Mouse (Mus musculus): ENCODE results near the gene Rrp1. TPM values are rescaled to one million over a fixed set of nuclear protein-coding genes. Genes with fewer than 3 reads are reported as not detected.

Gene Rrp1
- polyA plus RNA-seq, 1 experiment from 2014 or later = 328 TPM

DNA sequence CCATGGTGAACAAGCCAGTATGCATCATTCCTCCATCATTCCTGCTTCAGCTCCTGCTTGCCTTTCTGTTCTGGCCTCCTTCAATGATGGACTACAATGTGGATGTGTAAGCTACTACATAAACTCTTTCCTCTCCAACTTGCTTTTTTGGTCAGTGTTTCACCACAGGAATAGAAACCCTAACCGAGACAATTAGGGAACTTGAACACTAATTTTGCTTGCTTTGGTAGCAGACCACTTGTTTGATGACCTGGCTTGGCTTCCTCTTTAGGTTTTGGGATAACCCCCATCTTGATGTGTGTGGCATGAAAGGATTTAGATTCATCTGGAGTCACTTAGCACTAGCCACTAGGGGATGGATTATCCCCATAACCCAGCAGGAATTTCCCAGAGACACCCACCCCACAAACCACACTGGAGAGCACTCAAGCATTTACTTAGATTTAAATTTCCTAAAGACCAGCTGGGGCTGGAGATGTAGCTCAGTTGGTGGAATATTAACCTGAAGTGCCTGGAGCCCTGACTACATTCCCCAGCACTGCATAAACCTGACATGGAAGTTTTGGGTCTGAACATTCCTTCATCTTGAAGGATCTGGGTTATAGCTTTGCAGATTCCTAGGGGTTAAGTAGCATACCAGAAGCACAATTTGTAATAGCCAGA is 56.8 kb downstream of the Rrp1 start:
- ATAC-seq (ENCODE audit: low FRiP score, low TSS enrichment) = peak; percentile 72
- no peak overlapping the region for H3K4me3 ChIP-seq (ENCODE audit: low read length)
- peak overlapping the region; percentile 91 for H3K27ac ChIP-seq (ENCODE audit: low read length)
- no peaks in the 10 kb centered on the region for H3K9me3 ChIP-seq (ENCODE audit: low read length)
- H3K36me3 ChIP-seq (ENCODE audit: insufficient read depth, low read length) = no peaks in the 10 kb centered on the region
- no peak overlapping the region for H3K4me2 ChIP-seq (replicated peaks; ENCODE audit: low read depth, low read length)
- no peaks in the 10 kb centered on the region for H3K27me3 ChIP-seq (ENCODE audit: insufficient read depth, low read length)
- WGBS = 68% methylated on average over 1 of the region's 1 CpGs
- peaks cover 30% of the 10 kb centered on the region for H3K4me1 ChIP-seq (ENCODE audit: insufficient read depth, low read length)
- H3K9ac ChIP-seq (replicated peaks; ENCODE audit: low read length) = no peak overlapping the region

DNA sequence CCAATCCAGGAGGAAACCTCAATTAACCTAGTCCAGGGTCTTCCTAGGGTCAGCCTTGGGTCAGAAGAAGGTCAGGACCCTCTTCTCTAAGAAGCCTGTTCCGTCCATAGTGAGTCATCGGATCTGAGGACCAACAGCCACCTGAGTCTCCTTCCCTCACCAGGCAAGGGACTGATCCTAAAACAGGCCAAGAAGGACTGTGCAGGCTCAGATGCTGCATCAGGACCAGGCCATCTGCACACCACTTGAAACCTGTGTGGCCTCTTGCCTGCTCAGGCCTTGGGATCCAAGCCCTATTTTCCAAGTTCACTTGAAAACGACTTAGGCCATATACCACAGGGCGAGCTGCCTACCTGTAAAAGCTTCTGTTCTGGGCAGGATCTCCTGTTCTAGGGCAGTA is 59.6 kb downstream of the Rrp1 start:
- Histone ChIP-seq H3K4me1 (ENCODE audit: insufficient read depth, low read length) (peaks cover 55% of the 10 kb centered on the region), H3K9ac (replicated peaks; ENCODE audit: low read length) (peak overlapping the region; percentile 99; the same call in 1 of the 2 replicates)
- no peak for ATAC-seq (ENCODE audit: low FRiP score, low TSS enrichment)

DNA sequence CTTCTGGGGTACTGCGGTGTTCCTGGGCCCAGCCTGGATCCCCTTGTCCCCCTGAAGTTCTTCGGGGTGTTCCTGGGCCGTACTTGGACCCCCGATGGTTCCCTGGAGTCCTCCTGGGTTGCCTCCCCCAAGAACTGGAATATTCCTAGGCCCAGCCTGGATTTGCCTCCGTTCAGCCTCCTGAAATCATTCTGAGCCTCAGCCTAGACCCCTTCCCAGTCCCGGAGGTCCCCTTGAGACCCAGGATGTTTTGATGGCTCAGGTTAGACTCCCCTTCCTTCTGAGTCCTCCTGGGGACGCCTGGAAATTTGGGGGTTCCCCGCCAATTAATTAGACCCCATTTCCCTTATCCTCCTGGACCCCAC is 60.2 kb downstream of the Rrp1 start:
- peak overlapping the region; percentile 73 for H3K4me2 ChIP-seq (replicated peaks; ENCODE audit: low read depth, low read length)
- peak overlapping the region; percentile 99 for H3K9ac ChIP-seq (replicated peaks; ENCODE audit: low read length)
- peaks cover 4% of the 10 kb centered on the region for H3K36me3 ChIP-seq (ENCODE audit: insufficient read depth, low read length)
- peaks cover 60% of the 10 kb centered on the region for H3K4me1 ChIP-seq (ENCODE audit: insufficient read depth, low read length)
- no peaks in the 10 kb centered on the region for H3K27me3 ChIP-seq (ENCODE audit: insufficient read depth, low read length)
- 0 out of 2 replicates have a peak, but pooled peaks have one; percentile 2 for ATAC-seq (ENCODE audit: low FRiP score, low TSS enrichment)
- 16% methylated on average over 8 of the region's 8 CpGs for WGBS
- no peaks in the 10 kb centered on the region for H3K9me3 ChIP-seq (ENCODE audit: low read length)
- H3K4me3 ChIP-seq (ENCODE audit: low read length) = peak overlapping the region; percentile 96
- peak overlapping the region; percentile 91 for H3K27ac ChIP-seq (ENCODE audit: low read length)

More for the DNA sequence above, 59.6 kb downstream of the Rrp1 start:
- no peaks in the 10 kb centered on the region for H3K9me3 ChIP-seq (ENCODE audit: low read length)
- H3K27ac ChIP-seq (ENCODE audit: low read length) = peak overlapping the region; percentile 91
- H3K4me3 ChIP-seq (ENCODE audit: low read length) = no peak overlapping the region; the same call in 1 of the 2 replicates
- H3K36me3 ChIP-seq (ENCODE audit: insufficient read depth, low read length) = peaks cover 2% of the 10 kb centered on the region
- peak overlapping the region; percentile 73 for H3K4me2 ChIP-seq (replicated peaks; ENCODE audit: low read depth, low read length)
- WGBS = 46% methylated on average over 4 of the region's 4 CpGs
- H3K27me3 ChIP-seq (ENCODE audit: insufficient read depth, low read length) = no peaks in the 10 kb centered on the region

DNA sequence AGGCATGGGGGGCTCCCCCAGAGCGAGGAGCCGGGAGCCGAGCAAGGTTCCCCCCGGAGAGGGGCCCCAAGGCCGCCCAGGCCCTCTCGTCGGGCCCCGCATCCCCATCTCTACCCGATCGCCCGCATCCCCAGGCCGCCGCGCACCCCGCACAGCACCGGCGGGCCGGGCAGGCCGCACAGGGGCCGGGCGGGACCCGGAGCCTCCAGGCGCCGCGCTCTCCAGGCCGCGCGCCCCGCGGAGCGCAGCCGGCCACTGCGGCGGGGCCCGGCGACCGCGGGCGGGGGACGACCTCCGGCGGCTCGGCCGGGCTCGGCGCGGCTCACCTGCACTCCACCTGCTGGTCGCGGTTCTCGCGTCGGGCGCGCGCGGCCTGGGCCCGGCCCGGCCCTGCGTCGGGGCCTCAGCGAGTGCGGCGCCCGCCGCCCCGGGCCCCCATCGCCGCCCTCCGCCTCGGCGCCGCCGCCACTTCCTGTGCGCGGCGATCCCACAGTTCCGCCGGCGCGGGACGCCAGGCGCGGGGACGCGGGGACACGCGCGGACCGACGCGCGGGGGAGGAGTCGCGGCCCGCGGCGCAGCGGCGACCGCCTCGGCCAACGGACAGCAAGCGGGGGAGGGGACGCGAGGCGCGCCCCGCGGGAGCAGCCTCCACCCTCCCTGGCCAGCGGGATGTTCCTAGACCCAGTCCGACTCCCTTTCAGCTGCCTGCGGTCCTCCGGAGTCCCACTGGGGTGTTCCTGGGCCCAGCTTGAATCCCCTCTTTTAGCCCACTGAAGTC is 60.8 kb downstream of the Rrp1 start, which contains the start of gene Agpat3:
Gene Agpat3, minus strand, starts transcription at position 603 of the 779 bp plus-strand sequence.
- Histone ChIP-seq H3K4me3 (ENCODE audit: low read length) (peak within 1 kb of the TSS; percentile 96), H3K4me1 (ENCODE audit: insufficient read depth, low read length) (peaks cover 64% of the 10 kb centered on the region), H3K9me3 (ENCODE audit: low read length) (no peaks in the 10 kb centered on the region), H3K9ac (replicated peaks; ENCODE audit: low read length) (peak within 1 kb of the TSS; percentile 99), H3K36me3 (ENCODE audit: insufficient read depth, low read length) (peaks cover 4% of the 10 kb centered on the region), H3K27me3 (ENCODE audit: insufficient read depth, low read length) (no peaks in the 10 kb centered on the region), H3K27ac (ENCODE audit: low read length) (peak within 1 kb of the TSS; percentile 91), H3K4me2 (replicated peaks; ENCODE audit: low read depth, low read length) (peak within 1 kb of the TSS; percentile 73)
- ATAC-seq (ENCODE audit: low FRiP score, low TSS enrichment) = peak; percentile 60
- WGBS = under 1% methylated on average over 99 of the region's 113 CpGs

DNA sequence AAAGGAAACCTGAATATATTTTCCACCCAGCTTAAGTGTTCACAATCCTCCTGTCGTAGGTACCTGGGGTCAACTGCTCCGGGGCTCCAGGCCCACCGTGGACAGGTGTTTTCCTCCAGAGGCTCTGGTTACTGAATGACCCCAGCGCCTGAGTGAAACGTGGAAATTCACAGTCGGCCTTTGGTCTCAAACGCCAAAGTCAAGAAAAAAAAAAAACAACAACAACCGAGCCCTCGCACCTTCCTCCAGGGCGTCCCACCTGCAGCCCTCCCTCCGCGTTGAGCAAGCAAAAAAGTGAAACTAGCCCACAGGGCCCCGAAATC is 61.3 kb downstream of the Rrp1 start:
- Histone ChIP-seq H3K4me2 (replicated peaks; ENCODE audit: low read depth, low read length) (peak overlapping the region; percentile 73), H3K27ac (ENCODE audit: low read length) (peak overlapping the region; percentile 91), H3K27me3 (ENCODE audit: insufficient read depth, low read length) (no peaks in the 10 kb centered on the region), H3K4me3 (ENCODE audit: low read length) (peak overlapping the region; percentile 96), H3K4me1 (ENCODE audit: insufficient read depth, low read length) (peaks cover 63% of the 10 kb centered on the region), H3K9ac (replicated peaks; ENCODE audit: low read length) (peak overlapping the region; percentile 99), H3K9me3 (ENCODE audit: low read length) (no peaks in the 10 kb centered on the region), H3K36me3 (ENCODE audit: insufficient read depth, low read length) (peaks cover 4% of the 10 kb centered on the region)
- ATAC-seq (ENCODE audit: low FRiP score, low TSS enrichment) = no peak
- WGBS = under 1% methylated on average over 13 of the region's 13 CpGs

DNA sequence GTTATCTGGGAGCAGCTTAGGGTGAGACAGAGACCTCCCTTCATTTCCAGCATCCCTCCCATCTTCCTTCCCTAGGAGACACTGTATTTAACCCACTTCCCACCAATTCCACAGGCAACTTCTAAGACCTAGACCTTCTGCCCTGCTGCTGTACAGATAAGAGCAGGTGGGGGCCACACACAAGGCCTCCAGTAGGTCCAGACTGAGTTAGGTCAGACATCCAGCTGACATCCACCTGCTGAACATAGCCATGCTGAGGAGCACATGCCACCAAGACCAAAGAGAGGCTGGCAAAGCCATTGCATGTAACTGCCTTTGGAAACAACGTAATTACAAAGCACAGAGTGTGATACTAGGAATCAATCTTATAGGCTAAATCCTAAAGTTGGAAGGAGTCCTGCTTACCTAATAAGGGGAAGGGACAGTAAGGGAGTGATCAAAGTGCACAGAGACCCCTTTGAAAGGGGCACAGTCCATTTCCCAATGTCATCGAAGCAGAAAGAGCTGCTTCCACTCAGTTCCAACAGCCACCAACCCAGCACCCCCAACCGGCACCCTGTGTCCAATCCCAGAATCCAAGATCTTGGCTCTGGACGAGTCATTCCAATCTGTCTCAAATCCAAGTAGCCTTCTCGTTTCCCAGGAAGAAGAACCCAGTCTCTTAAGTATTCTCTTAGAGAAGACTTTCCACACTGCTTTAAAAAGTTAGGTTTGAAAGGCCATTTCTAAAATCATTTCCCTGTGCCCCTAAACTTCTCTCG is 61.9 kb downstream of the Rrp1 start:
- peak overlapping the region; percentile 99 for H3K9ac ChIP-seq (replicated peaks; ENCODE audit: low read length)
- peak overlapping the region; percentile 96 for H3K4me3 ChIP-seq (ENCODE audit: low read length)
- H3K4me1 ChIP-seq (ENCODE audit: insufficient read depth, low read length) = peaks cover 66% of the 10 kb centered on the region
- H3K4me2 ChIP-seq (replicated peaks; ENCODE audit: low read depth, low read length) = peak overlapping the region; percentile 73
- 14% methylated on average over 6 of the region's 6 CpGs for WGBS
- peaks cover 4% of the 10 kb centered on the region for H3K36me3 ChIP-seq (ENCODE audit: insufficient read depth, low read length)
- H3K27ac ChIP-seq (ENCODE audit: low read length) = peak overlapping the region; percentile 91
- no peak for ATAC-seq (ENCODE audit: low FRiP score, low TSS enrichment)
- H3K27me3 ChIP-seq (ENCODE audit: insufficient read depth, low read length) = no peaks in the 10 kb centered on the region
- H3K9me3 ChIP-seq (ENCODE audit: low read length) = no peaks in the 10 kb centered on the region

Small RNAs within 50 kb of the gene (microRNA-seq; reads per million reads assigned to microRNA genes)
- not detected for gene Mir6410
- gene Mir6907 = 0.63 reads per million
- not detected for gene Mir6908

Other genes starting within 250 kb of the Rrp1 start
- 50.7 and 54.7 TPM in 2 replicates for gene D10Jhu81e, start 243.3 kb downstream of the Rrp1 start, polyA plus RNA-seq (2015; fragmentation: Nextera tagmentation; extraction: Ambion mirVana)
- 24.5 and 25.5 TPM in 2 replicates for gene Pwp2, start 227.9 kb downstream of the Rrp1 start, polyA plus RNA-seq (2015; fragmentation: Nextera tagmentation; extraction: Ambion mirVana)
- 5.3 and 8.3 TPM in 2 replicates for gene Trappc10, start 168.4 kb downstream of the Rrp1 start, polyA plus RNA-seq (2015; fragmentation: Nextera tagmentation; extraction: Ambion mirVana)
- 48.2 and 81.9 TPM in 2 replicates for gene Agpat3, start 60.6 kb downstream of the Rrp1 start, polyA plus RNA-seq (2015; fragmentation: Nextera tagmentation; extraction: Ambion mirVana)
- gene Cstb, start 12.6 kb upstream of the Rrp1 start, polyA plus RNA-seq (2015; fragmentation: Nextera tagmentation; extraction: Ambion mirVana) = 191 and 193 TPM in 2 replicates
- 28.4 and 29.8 TPM in 2 replicates for gene Pdxk, start 51.9 kb upstream of the Rrp1 start, polyA plus RNA-seq (2015; fragmentation: Nextera tagmentation; extraction: Ambion mirVana)
- not detected in 2 replicates for gene Olfr1358, start 104.4 kb upstream of the Rrp1 start, polyA plus RNA-seq (2015; fragmentation: Nextera tagmentation; extraction: Ambion mirVana)
- gene Ilvbl, start 161.3 kb upstream of the Rrp1 start, polyA plus RNA-seq (2015; fragmentation: Nextera tagmentation; extraction: Ambion mirVana) = 62.7 and 67.2 TPM in 2 replicates
- 18.1 and 20.4 TPM in 2 replicates for gene Syde1, start 178.9 kb upstream of the Rrp1 start, polyA plus RNA-seq (2015; fragmentation: Nextera tagmentation; extraction: Ambion mirVana)
- not detected in 2 replicates for gene Olfr1357, start 205.0 kb upstream of the Rrp1 start, polyA plus RNA-seq (2015; fragmentation: Nextera tagmentation; extraction: Ambion mirVana)

Data from kidney, embryonic 16.5 days (tissue).